Mouse (Mus musculus): ENCODE data around the gene Gm28230.

DNA sequence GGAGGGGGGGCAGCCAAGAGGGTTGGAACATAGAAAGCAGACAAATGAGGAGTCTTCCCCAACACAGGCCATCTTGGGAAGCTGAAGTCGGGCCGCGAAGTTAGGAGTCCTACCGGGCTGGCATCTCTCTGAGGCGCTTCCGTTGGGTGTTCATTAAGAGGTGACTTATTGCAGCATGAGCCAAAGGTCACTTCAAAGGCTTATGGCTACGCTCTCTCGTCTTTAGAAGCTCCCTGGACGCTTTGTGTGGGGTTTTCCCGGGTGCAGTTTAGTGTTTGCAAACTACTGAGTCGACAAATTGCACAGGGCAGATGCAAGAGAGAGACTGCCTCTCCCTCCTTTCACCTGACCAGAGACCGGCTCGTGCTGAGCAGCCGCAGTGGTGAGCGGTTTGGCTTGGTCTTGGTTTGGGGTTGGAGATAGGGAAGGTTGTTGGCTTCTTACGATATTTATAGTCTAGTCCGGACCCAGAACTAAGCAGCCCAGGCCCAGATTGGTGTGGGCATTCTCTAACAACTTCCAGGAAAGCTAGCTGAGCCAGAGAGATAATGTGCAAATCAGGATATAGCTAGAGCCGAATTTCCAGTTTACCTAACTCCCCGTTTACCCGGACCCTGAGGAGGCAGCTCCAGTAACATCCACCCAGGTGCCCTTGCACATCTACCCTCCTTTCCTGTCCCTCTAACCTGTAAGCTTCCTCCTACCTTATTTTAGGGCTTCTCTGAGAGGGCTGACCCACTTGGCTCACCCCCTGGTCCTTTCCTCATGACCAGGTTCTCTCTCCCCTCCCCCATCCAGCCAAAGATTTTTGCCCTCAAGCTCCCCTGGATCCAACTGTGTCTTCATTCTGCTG lies 12.3 kb downstream of the Gm28230 start:
- TF ChIP-seq CTCF (conservative IDR thresholded peaks at IDR 0.05; ENCODE audit: low read length), result no peak
- TF ChIP-seq POU5F1 (IDR thresholded peaks at IDR 0.05; ENCODE audit: borderline replicate concordance, low read length), result no peak
- TF ChIP-seq NANOG (IDR thresholded peaks at IDR 0.05; ENCODE audit: borderline replicate concordance, low read length), result no peak

Measured in E14TG2a.4 (cell line).